Mouse (Mus musculus) cerebellum, adult 18-20 months (tissue): ENCODE measurements around the gene Fgfr2.

Source experiments
- DNase-seq, 2 experiments: peaks; one replicate each; pipeline ENCODE4 v3.0.0; 2021

Fgfr2 gene

GRCm38 (mm10) chr7:130260905-130261683 is 2862.1 kb downstream of the Fgfr2 start:
- no peak for DNase-seq

DNA sequence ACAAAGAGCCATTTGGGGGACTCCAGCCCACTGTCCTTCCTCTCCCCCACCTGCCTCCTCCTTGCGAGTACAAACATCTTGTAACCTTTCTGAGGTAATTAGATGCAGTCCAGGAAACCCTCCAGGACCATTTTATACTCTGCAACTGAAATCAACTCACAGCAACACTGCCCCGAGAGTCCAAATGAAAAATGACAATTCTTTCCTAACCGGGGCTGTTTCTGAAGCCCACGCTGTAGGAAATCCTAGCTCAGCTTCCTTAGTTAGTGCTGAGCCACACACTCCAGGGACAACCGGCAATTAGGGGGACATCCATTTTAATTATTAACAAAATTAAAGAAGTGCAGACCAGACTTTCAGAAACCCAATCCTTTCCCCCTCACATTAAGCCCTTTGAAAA is 2863.1 kb downstream of the Fgfr2 start:
- DNase-seq, result no peak

GRCm38 (mm10) chr7:130258704-130259295 is 2864.3 kb downstream of the Fgfr2 start:
- DNase-seq, result no peak

- DNase-seq, result no peak
Observed at GRCm38 (mm10) chr7:130257991-130258703, 2865.0 kb downstream of the Fgfr2 start.

GRCm38 (mm10) chr7:130253264-130253663 is 2869.9 kb downstream of the Fgfr2 start:
- DNase-seq, result no peak

DNA sequence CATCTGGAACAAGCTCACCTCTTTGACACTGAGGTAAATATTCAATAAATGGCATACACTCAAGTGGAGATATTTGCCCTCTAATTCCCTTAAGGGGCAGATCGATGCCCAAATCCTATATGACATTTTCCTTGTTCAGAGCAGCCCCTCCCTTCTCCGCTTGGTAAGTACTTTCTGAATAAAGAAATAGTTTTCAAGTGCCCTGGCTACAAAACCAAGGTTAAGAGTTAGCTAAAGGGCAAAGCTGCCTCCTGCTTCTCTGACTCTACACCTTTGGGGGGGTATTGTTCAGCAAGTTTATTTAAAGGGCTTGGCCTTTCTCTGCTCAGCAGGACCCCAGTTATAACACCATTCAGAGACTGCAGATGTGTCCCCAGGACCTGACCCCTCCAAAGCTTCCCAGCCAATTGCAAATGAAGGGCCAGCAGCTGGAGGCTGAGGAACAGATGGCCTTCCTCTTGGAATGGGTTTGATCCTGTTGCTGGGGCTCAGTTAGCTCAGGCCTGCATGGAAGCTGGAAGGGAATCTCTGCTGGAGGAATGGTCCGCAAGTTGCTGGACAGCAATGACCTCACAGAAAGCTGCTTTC is 2871.1 kb downstream of the Fgfr2 start:
- DNase-seq, result no peak

- no peak for DNase-seq
Observed at GRCm38 (mm10) chr7:130250994-130251393, 2872.2 kb downstream of the Fgfr2 start.

GRCm38 (mm10) chr7:130248403-130248802 is 2874.7 kb downstream of the Fgfr2 start:
- no peak for DNase-seq

DNA sequence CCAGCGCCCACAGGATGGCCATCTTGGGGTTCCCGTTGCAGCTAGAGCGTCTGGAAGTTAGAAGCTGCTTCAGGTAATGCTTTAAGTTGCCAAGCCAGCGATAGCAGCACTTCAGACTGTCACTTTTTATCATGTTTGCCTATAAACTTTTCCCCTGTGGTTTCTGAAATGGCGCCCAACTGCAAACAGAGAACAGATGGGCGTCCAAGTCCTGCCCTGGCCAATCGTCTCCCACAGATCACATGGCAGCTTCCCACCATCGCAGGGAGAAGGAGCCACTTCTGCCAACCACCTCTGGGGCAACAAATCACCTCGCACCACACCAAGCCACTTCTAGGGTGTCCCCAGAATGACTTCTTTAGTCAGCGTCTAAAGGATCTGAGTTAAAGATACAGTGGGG is 2875.3 kb downstream of the Fgfr2 start:
- no peak for DNase-seq

- no peak for DNase-seq
Observed at GRCm38 (mm10) chr7:130246483-130246882, 2876.7 kb downstream of the Fgfr2 start.

GRCm38 (mm10) chr7:130244545-130244944 is 2878.6 kb downstream of the Fgfr2 start:
- no peak for DNase-seq

DNA sequence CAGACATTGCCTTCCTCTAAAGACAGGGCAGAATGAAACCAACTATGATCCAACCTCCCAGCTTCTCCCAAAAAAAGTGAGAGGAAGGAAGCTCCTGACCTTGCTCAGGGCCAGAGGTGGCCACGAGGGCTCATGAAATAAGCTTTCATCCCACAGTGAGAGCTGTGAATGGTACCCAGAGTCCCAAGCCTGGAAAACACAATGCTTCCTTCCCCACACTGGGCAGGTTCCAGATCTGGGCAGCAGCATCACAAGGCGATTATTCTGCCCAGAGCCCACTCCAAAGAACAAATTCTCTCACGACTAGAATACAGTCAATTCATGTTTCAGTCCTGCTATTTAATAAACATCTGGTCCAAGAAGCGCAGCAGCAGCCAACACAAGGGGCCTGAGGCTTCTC is 2879.3 kb downstream of the Fgfr2 start:
- DNase-seq, result peak in 1 of 2 experiments; percentile 9

DNA sequence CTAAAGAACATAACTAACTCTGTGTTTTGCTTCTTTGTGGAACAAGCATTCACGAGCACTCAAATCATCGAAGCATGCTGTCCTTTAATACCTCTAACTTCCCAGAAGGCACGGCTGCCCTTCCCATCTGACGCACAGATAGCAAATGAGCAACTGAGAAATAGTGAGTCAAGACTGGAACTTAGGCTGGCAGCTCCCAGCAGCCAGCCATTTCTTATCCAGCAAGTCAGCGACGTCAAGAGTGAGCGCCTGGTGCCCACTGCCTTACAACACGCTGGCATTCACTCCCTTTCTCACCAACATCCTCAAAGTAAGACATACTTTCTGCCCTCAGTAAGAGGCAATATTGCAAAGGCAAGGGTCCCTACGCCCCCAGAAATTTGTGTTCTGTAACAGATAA is 2883.0 kb downstream of the Fgfr2 start:
- DNase-seq, result no peak

GRCm38 (mm10) chr7:130237244-130237643 is 2885.9 kb downstream of the Fgfr2 start:
- no peak for DNase-seq

DNA sequence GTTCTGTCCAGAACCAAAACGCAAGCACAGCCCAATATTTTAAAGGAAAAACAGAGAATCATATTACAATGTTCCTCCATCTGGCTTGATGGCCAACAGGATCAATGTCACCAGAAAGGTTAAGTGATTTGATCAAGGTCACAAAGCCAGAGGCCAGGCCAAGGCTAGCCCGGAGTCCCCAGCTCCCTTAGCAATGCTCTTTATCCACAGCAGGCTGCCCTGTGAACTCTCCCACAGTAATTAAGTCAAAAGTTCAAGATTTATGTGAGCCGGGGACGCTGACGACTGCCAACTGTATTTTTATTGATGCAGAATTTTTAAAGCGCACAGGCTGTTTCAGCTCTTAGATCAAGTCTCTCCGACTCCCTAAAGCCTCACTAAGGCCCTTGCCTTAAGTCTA is 2889.4 kb downstream of the Fgfr2 start:
- DNase-seq, result no peak

- no peak for DNase-seq
Observed at GRCm38 (mm10) chr7:130230034-130230433, 2893.1 kb downstream of the Fgfr2 start.

DNA sequence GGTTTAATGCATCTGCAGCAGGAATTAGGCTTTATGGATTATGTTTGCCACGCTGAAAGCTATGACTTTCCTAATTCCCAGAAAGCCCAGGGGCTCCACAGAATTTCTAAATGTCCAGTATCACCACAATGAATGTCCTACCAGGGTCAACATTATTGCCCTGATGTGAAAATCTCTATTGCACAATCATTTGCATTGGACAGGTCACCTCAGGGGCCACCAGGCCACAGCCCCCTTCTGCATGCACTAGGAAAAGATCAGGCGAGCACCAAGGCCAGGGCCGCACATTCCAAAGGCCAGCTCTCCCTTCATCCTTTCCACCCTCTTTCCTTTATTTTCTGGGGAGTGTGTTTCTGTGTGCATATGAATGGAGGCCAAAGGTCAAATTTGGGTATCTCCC is 2897.9 kb downstream of the Fgfr2 start:
- no peak for DNase-seq

- no peak for DNase-seq
Observed at GRCm38 (mm10) chr7:130222633-130223354, 2900.4 kb downstream of the Fgfr2 start.

DNA sequence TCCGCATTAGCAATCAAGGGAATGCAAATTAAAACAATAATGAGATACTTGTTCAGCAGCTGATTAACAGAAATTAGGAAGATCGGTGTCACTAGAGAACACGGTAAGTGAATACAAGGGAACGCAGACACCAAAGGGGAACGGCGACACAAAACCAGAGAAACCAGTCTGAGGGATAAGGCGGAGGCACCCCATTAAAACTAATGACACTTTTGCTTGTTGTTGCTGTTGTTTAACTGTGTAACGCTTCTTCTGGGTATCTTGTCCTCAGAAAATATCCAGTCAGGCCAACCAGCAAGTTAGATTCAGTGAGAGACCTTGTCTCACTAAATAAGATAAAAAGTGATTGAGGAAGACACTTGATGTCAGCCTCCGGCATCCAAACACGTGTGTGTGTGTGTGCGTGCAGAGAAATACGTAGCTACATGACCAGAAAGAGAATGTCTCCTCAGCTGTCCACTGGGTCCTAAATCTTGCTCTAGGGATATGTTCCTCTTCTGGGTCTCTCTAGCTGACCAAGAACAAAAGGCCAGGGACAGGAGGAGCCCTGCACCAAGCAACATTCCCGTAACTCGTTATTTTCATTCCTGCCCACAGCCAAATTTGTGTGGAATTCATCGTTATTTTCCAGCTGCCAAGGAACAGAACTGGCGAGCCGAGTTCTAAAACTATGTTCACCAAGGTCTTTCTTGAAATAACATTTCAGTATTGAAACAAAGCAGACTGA is 2901.3 kb downstream of the Fgfr2 start:
- DNase-seq, result no peak

DNA sequence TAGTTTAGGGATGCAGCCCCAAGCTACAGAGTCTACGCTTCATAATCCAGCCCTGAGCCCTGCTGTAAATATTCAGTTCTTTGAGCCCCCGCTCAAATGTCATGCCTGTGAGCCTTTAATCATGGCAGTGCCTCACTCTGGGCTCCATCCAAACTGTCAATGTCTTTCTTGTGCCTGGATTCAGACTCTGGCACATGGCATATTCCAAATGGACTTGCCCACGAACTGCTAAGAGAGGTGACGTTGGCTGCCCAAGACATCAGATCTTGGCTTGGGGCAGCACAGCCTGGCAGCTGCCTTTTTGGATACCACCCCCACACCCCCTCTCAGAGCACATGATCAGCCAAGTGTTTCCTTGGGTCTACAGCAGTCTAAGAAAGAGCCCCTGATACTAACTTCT is 2902.5 kb downstream of the Fgfr2 start:
- no peak for DNase-seq

- DNase-seq, result no peak
Observed at GRCm38 (mm10) chr7:130219844-130220243, 2903.3 kb downstream of the Fgfr2 start.

- no peak for DNase-seq
Observed at GRCm38 (mm10) chr7:130216272-130216671, 2906.9 kb downstream of the Fgfr2 start.
